Mouse (Mus musculus): ENCODE results near the gene Cobl. TPM values are rescaled to one million over a fixed set of nuclear protein-coding genes. Genes with fewer than 3 reads are reported as not detected.

The Cobl gene
- polyA plus RNA-seq, 1 experiment from 2014 or later = 4.6 TPM

DNA sequence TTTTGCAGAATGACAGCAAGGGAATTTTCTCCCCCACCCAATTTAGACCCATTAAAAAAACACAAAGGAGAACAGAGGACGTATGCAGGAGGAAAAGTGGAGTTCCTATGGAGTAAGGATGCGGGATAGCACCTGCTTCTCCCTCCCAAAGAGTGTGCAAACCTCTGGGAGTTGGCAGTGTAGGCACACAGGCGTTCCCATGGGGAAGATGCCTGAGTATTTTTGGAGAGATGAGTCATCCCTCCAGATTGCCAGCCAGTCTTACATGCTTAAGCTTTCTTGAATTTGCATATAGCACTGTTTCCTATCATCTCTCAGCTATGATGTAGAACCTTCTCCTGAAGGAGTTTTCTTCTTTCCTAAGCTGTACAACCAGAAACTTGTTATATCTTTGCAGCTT is 70.6 kb downstream of the Cobl start:
- H3K36me3 ChIP-seq (ENCODE audit: control insufficient read depth, insufficient read depth, low read length) = no peaks in the 10 kb centered on the region
- WGBS = 51% methylated on average over 3 of the region's 3 CpGs
- H3K4me1 ChIP-seq (ENCODE audit: control insufficient read depth, insufficient read depth, low read length) = no peaks in the 10 kb centered on the region
- no peak overlapping the region for H3K4me3 ChIP-seq (ENCODE audit: low read depth, low read length)
- no peak for DNase-seq (ENCODE audit: low spot score)
- no peaks in the 10 kb centered on the region for H3K9me3 ChIP-seq (replicated peaks; ENCODE audit: control insufficient read depth, low read length)
- H3K27ac ChIP-seq (ENCODE audit: low read depth, low read length) = no peak overlapping the region
- no peaks in the 10 kb centered on the region for H3K27me3 ChIP-seq (replicated peaks; ENCODE audit: control insufficient read depth, insufficient read depth, low read length)
- H3K4me2 ChIP-seq (ENCODE audit: low read length) = no peak overlapping the region
- no peak for ATAC-seq
- no peak overlapping the region for H3K9ac ChIP-seq (ENCODE audit: low read length)

DNA sequence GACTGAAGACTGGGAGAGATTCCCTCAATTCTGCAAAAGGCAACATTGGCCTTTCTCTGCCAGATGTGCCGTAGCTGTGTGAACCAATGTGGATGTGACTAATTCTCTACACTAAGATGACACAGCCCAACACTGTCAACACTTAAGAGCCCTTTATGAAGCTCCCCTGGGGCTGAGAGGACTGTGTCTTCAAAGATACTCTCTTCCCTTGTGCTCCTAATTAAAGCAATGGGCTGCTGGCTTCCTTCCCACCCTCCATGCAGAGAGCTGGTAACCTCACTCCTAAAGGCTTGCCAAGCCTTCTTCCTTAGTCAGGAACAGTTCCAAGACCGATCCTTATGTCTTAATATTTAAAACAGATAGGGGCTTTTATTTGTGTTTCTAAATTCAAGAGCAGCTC is 79.9 kb downstream of the Cobl start:
- no peaks in the 10 kb centered on the region for H3K36me3 ChIP-seq (ENCODE audit: control insufficient read depth, insufficient read depth, low read length)
- DNase-seq (ENCODE audit: low spot score) (peak; percentile 85), ATAC-seq (peak; percentile 77)
- no peaks in the 10 kb centered on the region for H3K9me3 ChIP-seq (replicated peaks; ENCODE audit: control insufficient read depth, low read length)
- WGBS = 30% methylated on average over 2 of the region's 2 CpGs
- no peak overlapping the region for H3K4me3 ChIP-seq (ENCODE audit: low read depth, low read length)
- H3K27me3 ChIP-seq (replicated peaks; ENCODE audit: control insufficient read depth, insufficient read depth, low read length) = no peaks in the 10 kb centered on the region
- H3K4me1 ChIP-seq (ENCODE audit: control insufficient read depth, insufficient read depth, low read length) = no peaks in the 10 kb centered on the region
- no peak overlapping the region for H3K9ac ChIP-seq (ENCODE audit: low read length)
- H3K27ac ChIP-seq (ENCODE audit: low read depth, low read length) = no peak overlapping the region
- H3K4me2 ChIP-seq (ENCODE audit: low read length) = no peak overlapping the region

DNA sequence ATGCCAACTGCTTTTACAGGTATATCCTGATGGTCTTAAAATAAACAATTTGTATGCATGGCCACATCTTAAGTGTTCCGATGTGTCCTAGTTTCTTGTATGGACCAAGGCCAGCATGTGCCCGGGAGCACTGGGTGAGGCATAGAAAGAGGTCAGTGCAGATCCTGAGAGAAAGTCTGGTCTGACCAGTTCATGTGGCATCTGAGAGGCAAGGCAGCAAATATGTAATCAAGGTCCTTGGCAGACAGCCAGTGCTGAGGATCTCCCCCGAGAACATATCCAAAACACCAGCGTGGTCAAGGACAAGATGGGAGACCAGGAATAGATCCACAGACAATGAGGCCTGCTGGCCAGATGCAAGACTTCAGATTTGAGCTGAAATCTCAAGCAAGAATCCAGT is 81.8 kb downstream of the Cobl start:
- WGBS = 89% methylated on average over 4 of the region's 4 CpGs
- no peak overlapping the region for H3K9ac ChIP-seq (ENCODE audit: low read length)
- DNase-seq (ENCODE audit: low spot score) (no peak), ATAC-seq (no peak)
- H3K4me3 ChIP-seq (ENCODE audit: low read depth, low read length) = no peak overlapping the region
- H3K27me3 ChIP-seq (replicated peaks; ENCODE audit: control insufficient read depth, insufficient read depth, low read length) = no peaks in the 10 kb centered on the region
- no peaks in the 10 kb centered on the region for H3K9me3 ChIP-seq (replicated peaks; ENCODE audit: control insufficient read depth, low read length)
- no peaks in the 10 kb centered on the region for H3K4me1 ChIP-seq (ENCODE audit: control insufficient read depth, insufficient read depth, low read length)
- H3K4me2 ChIP-seq (ENCODE audit: low read length) = no peak overlapping the region
- H3K36me3 ChIP-seq (ENCODE audit: control insufficient read depth, insufficient read depth, low read length) = no peaks in the 10 kb centered on the region
- H3K27ac ChIP-seq (ENCODE audit: low read depth, low read length) = no peak overlapping the region

DNA sequence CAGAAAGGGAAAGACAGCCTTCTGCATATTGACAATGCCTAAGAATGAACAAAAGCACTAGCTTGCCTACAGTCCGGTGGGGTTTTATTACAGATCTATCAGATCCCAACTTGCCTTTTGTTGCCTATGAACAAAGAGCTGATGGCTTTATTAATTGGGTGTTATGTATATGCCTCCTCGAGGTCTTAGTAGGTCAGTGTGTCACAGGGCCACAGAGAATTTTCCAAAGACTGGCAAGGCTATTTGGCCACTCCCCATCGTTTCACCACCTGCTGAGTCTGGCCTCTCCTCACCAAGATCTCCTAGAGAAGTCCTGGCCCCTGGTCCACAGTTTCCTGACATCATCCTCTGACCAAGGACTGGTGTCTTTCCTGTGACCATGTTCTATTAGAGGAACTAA is 83.7 kb downstream of the Cobl start:
- Histone ChIP-seq H3K36me3 (ENCODE audit: control insufficient read depth, insufficient read depth, low read length) (no peaks in the 10 kb centered on the region), H3K9me3 (replicated peaks; ENCODE audit: control insufficient read depth, low read length) (no peaks in the 10 kb centered on the region), H3K4me2 (ENCODE audit: low read length) (no peak overlapping the region), H3K27me3 (replicated peaks; ENCODE audit: control insufficient read depth, insufficient read depth, low read length) (no peaks in the 10 kb centered on the region), H3K27ac (ENCODE audit: low read depth, low read length) (no peak overlapping the region), H3K4me3 (ENCODE audit: low read depth, low read length) (no peak overlapping the region), H3K9ac (ENCODE audit: low read length) (no peak overlapping the region), H3K4me1 (ENCODE audit: control insufficient read depth, insufficient read depth, low read length) (peaks cover 3% of the 10 kb centered on the region; the same call in 1 of the 2 replicates)
- WGBS = 16% methylated on average over 3 of the region's 3 CpGs
- DNase-seq (ENCODE audit: low spot score) (no peak), ATAC-seq (no peak)

DNA sequence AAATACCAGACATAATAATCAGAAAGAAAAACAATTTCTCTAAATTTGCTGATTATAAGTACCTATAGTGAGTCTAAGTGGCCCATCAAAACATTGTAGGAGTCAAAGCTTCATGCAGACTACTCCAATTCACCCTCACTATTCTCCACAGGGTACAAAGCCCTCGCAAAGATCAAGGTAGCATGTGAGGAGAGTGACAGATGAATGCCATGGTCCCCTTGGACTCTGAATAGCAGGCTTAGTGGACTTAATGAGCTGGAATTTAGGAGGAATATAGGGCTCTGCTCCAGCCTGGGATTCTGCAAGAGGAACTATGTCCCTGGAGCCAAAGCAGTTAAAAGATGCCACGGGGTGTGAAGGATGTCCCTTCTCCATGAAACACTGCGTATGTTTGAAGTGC is 88.1 kb downstream of the Cobl start:
- no peaks in the 10 kb centered on the region for H3K27me3 ChIP-seq (replicated peaks; ENCODE audit: control insufficient read depth, insufficient read depth, low read length)
- H3K4me2 ChIP-seq (ENCODE audit: low read length) = no peak overlapping the region
- DNase-seq (ENCODE audit: low spot score) (peak; percentile 70), ATAC-seq (peak; percentile 71; the same call in 1 of the 2 replicates)
- no peak overlapping the region for H3K9ac ChIP-seq (ENCODE audit: low read length)
- H3K4me1 ChIP-seq (ENCODE audit: control insufficient read depth, insufficient read depth, low read length) = peaks cover 3% of the 10 kb centered on the region; the same call in 1 of the 2 replicates
- no peak overlapping the region for H3K4me3 ChIP-seq (ENCODE audit: low read depth, low read length)
- 1% methylated on average over 3 of the region's 3 CpGs for WGBS
- no peaks in the 10 kb centered on the region for H3K9me3 ChIP-seq (replicated peaks; ENCODE audit: control insufficient read depth, low read length)
- no peaks in the 10 kb centered on the region for H3K36me3 ChIP-seq (ENCODE audit: control insufficient read depth, insufficient read depth, low read length)
- no peak overlapping the region for H3K27ac ChIP-seq (ENCODE audit: low read depth, low read length)

DNA sequence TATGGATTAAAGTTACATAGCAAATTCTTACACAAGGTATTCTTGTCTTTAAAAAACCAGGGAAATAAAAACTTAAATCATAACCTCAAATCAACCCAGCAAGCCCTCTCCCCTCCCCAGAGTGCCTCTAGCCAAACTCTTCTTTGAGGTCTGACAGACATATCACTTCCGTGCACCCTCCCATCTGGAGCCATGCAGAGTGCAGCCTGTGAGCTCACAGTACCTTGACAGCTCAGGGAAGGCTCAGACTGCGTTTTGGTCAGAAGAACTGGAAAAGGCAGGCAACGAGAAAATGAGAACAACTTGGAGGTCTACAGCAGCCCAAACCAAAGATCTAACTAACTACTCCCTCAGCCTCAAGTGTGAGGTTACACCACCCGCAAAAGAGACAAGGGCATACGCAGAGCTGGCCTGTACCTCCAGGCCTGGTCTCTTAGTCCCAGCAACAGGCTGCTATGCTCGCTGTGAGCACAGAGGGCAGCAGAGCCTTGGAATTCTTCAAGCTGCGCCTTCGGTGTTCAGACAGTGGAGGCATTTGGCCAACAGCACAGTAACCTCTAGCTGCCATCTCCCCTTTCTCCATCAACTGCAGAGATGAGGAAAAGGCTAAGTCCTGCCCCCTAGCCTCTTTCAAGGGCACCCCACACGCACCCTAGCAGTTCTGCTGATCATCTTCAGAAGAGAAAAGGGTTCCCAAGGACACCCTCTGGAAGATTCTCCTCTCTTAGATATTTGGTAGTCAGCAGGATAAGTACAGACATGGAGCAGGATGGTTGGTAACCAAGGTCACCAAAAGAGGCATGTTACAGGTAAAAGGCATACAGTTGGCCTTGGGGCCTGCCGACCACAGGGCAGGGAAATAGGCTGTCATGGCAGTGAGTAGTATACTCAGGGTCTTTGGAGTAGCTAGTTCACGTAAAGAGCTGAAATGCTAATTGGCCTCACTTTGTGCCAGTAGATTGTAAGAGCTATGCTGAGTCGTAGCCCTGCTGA is 91.4 kb downstream of the Cobl start:
- no peak overlapping the region for H3K27ac ChIP-seq (ENCODE audit: low read depth, low read length)

DNA sequence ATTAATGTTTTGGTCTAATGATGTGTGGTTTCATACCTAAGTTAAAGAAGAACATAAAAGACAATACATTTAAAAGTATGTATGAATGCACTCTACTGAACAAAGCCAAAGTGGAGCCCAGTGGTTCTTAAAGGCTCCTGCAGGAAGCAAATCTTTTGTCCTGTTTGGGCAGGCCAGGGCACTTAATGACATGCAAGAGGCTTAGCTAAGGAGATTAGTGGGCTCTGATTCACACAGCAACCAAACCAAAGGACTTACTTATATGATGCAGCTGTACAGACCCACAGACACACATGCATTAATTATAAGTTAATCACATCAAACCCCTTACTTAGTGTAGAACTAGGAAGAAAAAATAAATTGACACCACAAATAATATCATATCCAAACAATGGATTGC is 93.8 kb downstream of the Cobl start:
- no peaks in the 10 kb centered on the region for H3K36me3 ChIP-seq (ENCODE audit: control insufficient read depth, insufficient read depth, low read length)
- H3K9ac ChIP-seq (ENCODE audit: low read length) = no peak overlapping the region
- H3K4me3 ChIP-seq (ENCODE audit: low read depth, low read length) = no peak overlapping the region
- ATAC-seq = no peak
- H3K27ac ChIP-seq (ENCODE audit: low read depth, low read length) = no peak overlapping the region
- no peak for DNase-seq (ENCODE audit: low spot score)
- no peaks in the 10 kb centered on the region for H3K9me3 ChIP-seq (replicated peaks; ENCODE audit: control insufficient read depth, low read length)
- H3K27me3 ChIP-seq (replicated peaks; ENCODE audit: control insufficient read depth, insufficient read depth, low read length) = no peaks in the 10 kb centered on the region
- peaks cover 7% of the 10 kb centered on the region; the same call in 1 of the 2 replicates for H3K4me1 ChIP-seq (ENCODE audit: control insufficient read depth, insufficient read depth, low read length)
- no peak overlapping the region for H3K4me2 ChIP-seq (ENCODE audit: low read length)

More for the DNA sequence above, 91.4 kb downstream of the Cobl start:
- Histone ChIP-seq H3K9me3 (replicated peaks; ENCODE audit: control insufficient read depth, low read length) (no peaks in the 10 kb centered on the region), H3K4me2 (ENCODE audit: low read length) (no peak overlapping the region), H3K4me3 (ENCODE audit: low read depth, low read length) (no peak overlapping the region), H3K27me3 (replicated peaks; ENCODE audit: control insufficient read depth, insufficient read depth, low read length) (no peaks in the 10 kb centered on the region), H3K9ac (ENCODE audit: low read length) (no peak overlapping the region), H3K4me1 (ENCODE audit: control insufficient read depth, insufficient read depth, low read length) (peaks cover 3% of the 10 kb centered on the region; the same call in 1 of the 2 replicates), H3K36me3 (ENCODE audit: control insufficient read depth, insufficient read depth, low read length) (no peaks in the 10 kb centered on the region)
- ATAC-seq (peak; percentile 89), DNase-seq (ENCODE audit: low spot score) (peak; percentile 86)
- WGBS = 22% methylated on average over 12 of the region's 12 CpGs

DNA sequence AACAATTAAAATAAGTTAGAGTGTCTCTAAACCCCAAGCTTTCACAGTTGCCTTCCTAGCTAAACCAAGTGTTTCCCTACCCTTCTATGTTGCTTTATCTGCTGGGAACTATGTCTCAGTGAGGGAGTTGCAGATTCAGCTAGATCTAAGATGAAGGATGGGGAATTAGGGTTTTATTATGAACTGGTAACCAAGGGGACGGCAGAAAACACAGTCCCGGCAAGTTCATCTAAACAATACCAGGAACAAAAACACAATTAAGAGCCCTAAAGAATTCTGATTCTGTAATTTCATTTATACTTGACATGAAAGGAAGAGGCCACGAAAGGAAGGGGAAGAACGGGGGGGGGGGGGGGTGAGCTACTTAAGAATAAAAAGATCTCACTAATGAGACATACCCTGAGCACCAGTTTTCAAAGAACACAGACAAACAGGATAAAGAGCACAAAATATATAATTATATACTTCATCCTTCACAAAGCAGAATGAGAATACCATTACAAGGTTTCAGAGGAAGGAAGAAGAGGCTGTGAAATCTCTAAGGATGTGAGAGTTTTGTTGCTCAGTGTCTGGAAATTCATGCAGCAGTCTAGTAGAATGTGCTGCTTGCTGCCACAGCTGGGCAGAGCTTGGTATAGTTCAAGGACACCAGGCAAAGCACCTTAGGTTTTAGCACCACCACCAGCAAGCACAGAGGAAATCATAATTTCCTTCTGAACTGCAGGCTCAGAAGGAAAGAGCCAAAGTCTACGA is 97.2 kb downstream of the Cobl start:
- WGBS = 8% methylated on average over 5 of the region's 5 CpGs
- DNase-seq (ENCODE audit: low spot score) (peak; percentile 54), ATAC-seq (peak; percentile 67)
- H3K4me2 ChIP-seq (ENCODE audit: low read length) = no peak overlapping the region
- H3K9me3 ChIP-seq (replicated peaks; ENCODE audit: control insufficient read depth, low read length) = no peaks in the 10 kb centered on the region
- H3K27me3 ChIP-seq (replicated peaks; ENCODE audit: control insufficient read depth, insufficient read depth, low read length) = no peaks in the 10 kb centered on the region
- no peaks in the 10 kb centered on the region for H3K36me3 ChIP-seq (ENCODE audit: control insufficient read depth, insufficient read depth, low read length)
- no peak overlapping the region for H3K27ac ChIP-seq (ENCODE audit: low read depth, low read length)
- H3K4me3 ChIP-seq (ENCODE audit: low read depth, low read length) = no peak overlapping the region
- H3K4me1 ChIP-seq (ENCODE audit: control insufficient read depth, insufficient read depth, low read length) = peaks cover 7% of the 10 kb centered on the region; the same call in 1 of the 2 replicates
- no peak overlapping the region for H3K9ac ChIP-seq (ENCODE audit: low read length)
